ENCODE assay signal across 11 mouse cellular contexts in the genomic region with DNA sequence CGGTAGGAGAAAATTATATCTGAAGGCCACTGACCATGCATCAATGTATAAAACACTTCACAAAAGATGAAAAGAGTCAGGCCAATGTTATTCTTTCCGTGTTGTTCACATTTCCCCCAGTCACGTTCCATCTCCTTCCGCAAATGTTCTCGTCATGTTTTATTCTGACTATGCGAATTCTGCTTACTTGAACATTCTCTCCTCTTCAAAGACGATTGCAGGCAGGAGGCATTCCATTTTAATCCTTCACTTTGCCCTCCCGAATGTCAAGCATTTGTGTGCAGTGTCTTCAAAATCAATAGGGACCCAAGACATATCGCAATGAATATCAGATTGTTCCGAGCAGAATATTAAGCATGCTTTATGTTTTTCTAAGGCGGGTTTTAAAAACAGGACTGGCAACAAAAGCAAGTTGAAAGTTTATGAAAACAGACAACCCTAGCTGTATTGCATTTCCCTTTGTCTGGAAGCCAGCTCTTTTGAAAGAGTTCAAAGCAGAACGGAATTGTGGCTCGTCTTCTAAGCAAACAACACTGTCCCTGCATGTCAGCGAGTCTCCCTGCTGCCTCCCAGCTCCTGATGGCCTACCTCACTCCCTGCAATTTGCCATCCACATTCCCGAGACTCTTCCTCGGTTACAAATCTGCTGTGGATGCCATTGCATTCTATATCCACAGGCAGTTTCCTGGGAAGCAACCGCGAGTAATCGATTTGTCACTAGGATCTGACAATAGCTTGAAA.
A peak's percentile ranks its signal among the peaks of the same experiment; 100 is the strongest.
DNase-seq lines count a peak whose midpoint lies in the region; ATAC-seq lines count a peak whose summit lies in the region.
"Had no signal": no experiment of that assay in that cellular context is flagged by ENCODE, and none has a peak within 500 bp of the region (broad histone marks: within the 10 kb centered on the region; RNA-seq: fewer than 3 reads in every experiment).

No protein-coding gene starts in this region.

- no peaks in the 10 kb centered on the region for H3K36me3 ChIP-seq in heart, embryonic 10.5 days
- no peaks in the 10 kb centered on the region for H3K36me3 ChIP-seq in hindbrain, embryonic 10.5 days
- no peaks in the 10 kb centered on the region for H3K36me3 ChIP-seq in midbrain, embryonic 15.5 days (replicated peaks)
- H3K36me3 ChIP-seq: limb, embryonic 12.5 days had no signal

- no peaks in the 10 kb centered on the region for H3K27me3 ChIP-seq in heart, embryonic 10.5 days (ENCODE audit: insufficient read depth, poor library complexity, severe bottlenecking)
- H3K27me3 ChIP-seq in hindbrain, embryonic 10.5 days (ENCODE audit: insufficient read depth, poor library complexity, severe bottlenecking), result no peaks in the 10 kb centered on the region
- H3K27me3 ChIP-seq in midbrain, embryonic 15.5 days (replicated peaks), result 0 out of 2 replicates have a peak, but pooled peaks cover 5% of the 10 kb centered on the region
- H3K27me3 ChIP-seq: limb, embryonic 12.5 days had no signal

- ATAC-seq in midbrain, embryonic 15.5 days (replicated peaks), result peak; percentile 70
- ATAC-seq: CD4-positive, CD25-positive, alpha-beta regulatory T cell, adult 4 months had no signal

- H3K4me3 ChIP-seq in heart, embryonic 10.5 days, result no peak overlapping the region
- 0 out of 2 replicates have a peak overlapping the region, but pooled peaks have one; percentile 5 for H3K4me3 ChIP-seq in hindbrain, embryonic 10.5 days
- 0 out of 2 replicates have a peak overlapping the region, but pooled peaks have one; percentile 0 for H3K4me3 ChIP-seq in midbrain, embryonic 15.5 days
- H3K4me3 ChIP-seq: limb, embryonic 12.5 days had no signal

- H3K9me3 ChIP-seq in heart, embryonic 10.5 days, result no peaks in the 10 kb centered on the region
- no peaks in the 10 kb centered on the region for H3K9me3 ChIP-seq in hindbrain, embryonic 10.5 days
- no peaks in the 10 kb centered on the region for H3K9me3 ChIP-seq in midbrain, embryonic 15.5 days
- H3K9me3 ChIP-seq: limb, embryonic 12.5 days had no signal

- H3K9ac ChIP-seq in midbrain, embryonic 15.5 days, result no peak overlapping the region
- H3K9ac ChIP-seq: limb, embryonic 12.5 days had no signal

- peak overlapping the region; percentile 28 for H3K4me2 ChIP-seq in midbrain, embryonic 15.5 days
- H3K4me2 ChIP-seq: limb, embryonic 12.5 days had no signal

- 62% methylated on average over 19 of the region's 19 CpGs for WGBS in heart, embryonic 10.5 days
- 35% methylated on average over 19 of the region's 19 CpGs for WGBS in hindbrain, embryonic 10.5 days
- WGBS in midbrain, embryonic 15.5 days, result 11% methylated on average over 19 of the region's 19 CpGs

- peak overlapping the region; percentile 42; the same call in 1 of the 2 replicates for H3K27ac ChIP-seq in heart, embryonic 10.5 days
- H3K27ac ChIP-seq in hindbrain, embryonic 10.5 days, result peak overlapping the region; percentile 75
- peak overlapping the region; percentile 60 for H3K27ac ChIP-seq in midbrain, embryonic 15.5 days
- H3K27ac ChIP-seq: limb, embryonic 12.5 days; macrophage had no signal

- DNase-seq in heart, embryonic 10.5 days (ENCODE audit: low spot score), result no peak
- no peak for DNase-seq in heart, postnatal 14 days
- DNase-seq in embryo, embryonic 10.5 days (ENCODE audit: low spot score), result peak; percentile 57
- DNase-seq in hindbrain, embryonic 10.5 days (ENCODE audit: low spot score), result peak; percentile 49
- DNase-seq in thymus, postnatal 4 days, result no peak
- no peak for DNase-seq in thymus, postnatal 10 days (ENCODE audit: low spot score in 2 of 2)
- DNase-seq in adrenal gland, postnatal 36 days, result no peak

- H3K4me1 ChIP-seq in heart, embryonic 10.5 days, result peaks cover 6% of the 10 kb centered on the region; the same call in 1 of the 2 replicates
- H3K4me1 ChIP-seq in hindbrain, embryonic 10.5 days (replicated peaks), result peaks cover 36% of the 10 kb centered on the region
- H3K4me1 ChIP-seq in midbrain, embryonic 15.5 days, result peaks cover 27% of the 10 kb centered on the region

- intact Hi-C loops in heart, postnatal 14 days (cut with DNase I), result no loop called here

Comparison
In these comparisons a context has a peak if more than half of its experiments do, and no peak if none do; other contexts are left out.
1. DNase-seq: peak in embryo, embryonic 10.5 days (single experiment) and hindbrain, embryonic 10.5 days (single experiment); none in heart, embryonic 10.5 days (single experiment), heart, postnatal 14 days (0 of 2), thymus, postnatal 4 days (single experiment), thymus, postnatal 10 days (0 of 2) and adrenal gland, postnatal 36 days (0 of 2).
2. Peak in every context shown above with its lines, with median percentiles within 50 percentile points of each other: H3K27ac ChIP-seq.